In genomic region chr13:68999826-69000225, GRCm38 (mm10) we compare ENCODE assay signal across 8 mouse cellular contexts. TPM values are rescaled to one million over a fixed set of nuclear protein-coding genes. Genes with fewer than 3 reads are reported as not detected.
A peak's percentile ranks its signal among the peaks of the same experiment; 100 is the strongest.
DNase-seq lines count a peak whose midpoint lies in the region; ATAC-seq lines count a peak whose summit lies in the region.
"Had no signal": no experiment of that assay in that cellular context is flagged by ENCODE, and none has a peak within 500 bp of the region (broad histone marks: within the 10 kb centered on the region; RNA-seq: fewer than 3 reads in every experiment).

No protein-coding gene starts in this region.

- peaks cover 24% of the 10 kb centered on the region for H3K4me1 ChIP-seq in lung, embryonic 15.5 days
- peaks cover 30% of the 10 kb centered on the region for H3K4me1 ChIP-seq in forebrain, embryonic 15.5 days
- H3K4me1 ChIP-seq in limb, embryonic 13.5 days = peaks cover 29% of the 10 kb centered on the region
- peaks cover 14% of the 10 kb centered on the region; the same call in 1 of the 2 replicates for H3K4me1 ChIP-seq in stomach, embryonic 15.5 days

- no peak for ATAC-seq in lung, embryonic 15.5 days (ENCODE audit: borderline replicate concordance, extremely low read depth, low FRiP score, low TSS enrichment)
- no peak for ATAC-seq in forebrain, embryonic 15.5 days (replicated peaks)
- no peak; the same call in none of the 2 replicates for ATAC-seq in limb, embryonic 13.5 days (ENCODE audit: low FRiP score, low read depth)
- ATAC-seq in stomach, embryonic 15.5 days (ENCODE audit: insufficient read depth, low FRiP score, low read depth) = no peak

- peak overlapping the region; percentile 80 for H3K9ac ChIP-seq in lung, embryonic 15.5 days
- peak overlapping the region; percentile 65 for H3K9ac ChIP-seq in forebrain, embryonic 15.5 days (replicated peaks)
- H3K9ac ChIP-seq in limb, embryonic 13.5 days = peak overlapping the region; percentile 82; the same call in 1 of the 2 replicates
- no peak overlapping the region for H3K9ac ChIP-seq in stomach, embryonic 15.5 days

- H3K4me2 ChIP-seq in lung, embryonic 15.5 days = peak overlapping the region; percentile 78
- peak overlapping the region; percentile 87 for H3K4me2 ChIP-seq in forebrain, embryonic 15.5 days (replicated peaks)
- peak overlapping the region; percentile 92 for H3K4me2 ChIP-seq in limb, embryonic 13.5 days (replicated peaks)
- H3K4me2 ChIP-seq in stomach, embryonic 15.5 days = peak overlapping the region; percentile 95

- 45% methylated on average over 5 of the region's 5 CpGs for WGBS in lung, embryonic 15.5 days
- 47% methylated on average over 5 of the region's 5 CpGs for WGBS in forebrain, embryonic 15.5 days
- whole genome bisulfite sequencing in limb, embryonic 13.5 days = 38% methylated on average over 5 of the region's 5 CpGs
- WGBS in stomach, embryonic 15.5 days = 41% methylated on average over 5 of the region's 5 CpGs

- H3K4me3 ChIP-seq in lung, embryonic 15.5 days = peak overlapping the region; percentile 60
- H3K4me3 ChIP-seq in forebrain, embryonic 15.5 days = peak overlapping the region; percentile 63
- H3K4me3 ChIP-seq in limb, embryonic 13.5 days = peak overlapping the region; percentile 71
- H3K4me3 ChIP-seq in stomach, embryonic 15.5 days (replicated peaks) = peak overlapping the region; percentile 65

- peaks cover 27% of the 10 kb centered on the region for H3K27me3 ChIP-seq in lung, embryonic 15.5 days
- peaks cover 6% of the 10 kb centered on the region; the same call in 1 of the 2 replicates for H3K27me3 ChIP-seq in forebrain, embryonic 15.5 days
- peaks cover 6% of the 10 kb centered on the region for H3K27me3 ChIP-seq in limb, embryonic 13.5 days
- H3K27me3 ChIP-seq in stomach, embryonic 15.5 days (replicated peaks) = no peaks in the 10 kb centered on the region; the same call in 1 of the 2 replicates

- H3K27ac ChIP-seq in lung, embryonic 15.5 days = peak overlapping the region; percentile 85
- H3K27ac ChIP-seq in forebrain, embryonic 15.5 days (replicated peaks) = no peak overlapping the region
- peak overlapping the region; percentile 61; the same call in 1 of the 2 replicates for H3K27ac ChIP-seq in limb, embryonic 13.5 days
- no peak overlapping the region for H3K27ac ChIP-seq in stomach, embryonic 15.5 days

- no peaks in the 10 kb centered on the region for H3K36me3 ChIP-seq in lung, embryonic 15.5 days
- H3K36me3 ChIP-seq in forebrain, embryonic 15.5 days = no peaks in the 10 kb centered on the region
- no peaks in the 10 kb centered on the region for H3K36me3 ChIP-seq in limb, embryonic 13.5 days
- no peaks in the 10 kb centered on the region for H3K36me3 ChIP-seq in stomach, embryonic 15.5 days

- H3K9me3 ChIP-seq in lung, embryonic 15.5 days = no peaks in the 10 kb centered on the region
- no peaks in the 10 kb centered on the region for H3K9me3 ChIP-seq in forebrain, embryonic 15.5 days
- H3K9me3 ChIP-seq in limb, embryonic 13.5 days = no peaks in the 10 kb centered on the region
- H3K9me3 ChIP-seq in stomach, embryonic 15.5 days = no peaks in the 10 kb centered on the region

- no peak for DNase-seq in lung, postnatal 14 days
- DNase-seq in adrenal gland, adult 2 months = no peak
- no peak for DNase-seq in adipocyte (ENCODE audit: low spot score)
- DNase-seq: kidney, adult 18-20 months had no signal

RNA-seq across cellular contexts. Expression of gene Adcy2, which starts 0.5 kb away (rescaled TPM):
- polyA plus RNA-seq in lung, embryonic 15.5 days (2015; fragmentation: Nextera tagmentation; extraction: Ambion mirVana) = 20.6 and 22.2 TPM in 2 replicates
- 4.1 and 4.2 TPM in 2 replicates for polyA plus RNA-seq in forebrain, embryonic 15.5 days (2015; fragmentation: Nextera tagmentation; extraction: Ambion mirVana)
- 5.9 and 6.1 TPM in 2 replicates for polyA plus RNA-seq in limb, embryonic 13.5 days (2015; fragmentation: Nextera tagmentation; extraction: Ambion mirVana)
- 3.9 and 4.6 TPM in 2 replicates for polyA plus RNA-seq in stomach, embryonic 15.5 days (2015; fragmentation: Nextera tagmentation; extraction: Ambion mirVana)
- 1 to 10 TPM in 1 of 2 experiments, under 1 TPM in 1; 0.72 to 1.3 TPM for total RNA-seq in adrenal gland, adult 2 months (2021)
- 0.27 and 0.49 TPM in 2 replicates for polyA plus RNA-seq in adrenal gland, adult 2 months (2012; rRNA removed)

Comparison
In these comparisons a context has a peak if more than half of its experiments do, and no peak if none do; other contexts are left out.
1. H3K27ac ChIP-seq: peak in lung, embryonic 15.5 days (single experiment) and limb, embryonic 13.5 days (single experiment); none in forebrain, embryonic 15.5 days (single experiment) and stomach, embryonic 15.5 days (single experiment).
2. Peak in every context shown above with its lines, with median percentiles within 50 percentile points of each other: H3K4me2 ChIP-seq and H3K4me3 ChIP-seq.